In genomic region chr2:4153131-4153631, GRCm38 (mm10) we compare ENCODE assay signal across 9 mouse cellular contexts.
A peak's percentile ranks its signal among the peaks of the same experiment; 100 is the strongest.
DNase-seq lines count a peak whose midpoint lies in the region; ATAC-seq lines count a peak whose summit lies in the region.
"Had no signal": no experiment of that assay in that cellular context is flagged by ENCODE, and none has a peak within 500 bp of the region (broad histone marks: within the 10 kb centered on the region; RNA-seq: fewer than 3 reads in every experiment).

No protein-coding gene starts in this region.

- peaks cover 5 to 7% of the 10 kb centered on the region in 2 experiments; a peak in 3 of 4 replicates for H3K4me1 ChIP-seq in heart, embryonic 14.5 days (ENCODE audit: control insufficient read depth in 2 of 2, insufficient read depth in 2 of 2, low read length in 2 of 2)
- H3K4me1 ChIP-seq in stomach, embryonic 15.5 days, result no peaks in the 10 kb centered on the region

- H3K9ac ChIP-seq in heart, embryonic 14.5 days (ENCODE audit: low read length), result peak overlapping the region; percentile 62
- peak overlapping the region; percentile 16; the same call in 1 of the 2 replicates for H3K9ac ChIP-seq in stomach, embryonic 15.5 days

- H3K36me3 ChIP-seq in heart, embryonic 14.5 days (ENCODE audit: control insufficient read depth, insufficient read depth, low read length), result no peaks in the 10 kb centered on the region
- no peaks in the 10 kb centered on the region for H3K36me3 ChIP-seq in stomach, embryonic 15.5 days

- WGBS in heart, embryonic 14.5 days, result 5% methylated on average over 16 of the region's 16 CpGs
- under 1% methylated on average over 16 of the region's 16 CpGs for WGBS in stomach, embryonic 15.5 days

- H3K27ac ChIP-seq in heart, embryonic 14.5 days (replicated peaks in 1 of 2; ENCODE audit: control insufficient read depth in 1 of 2, insufficient read depth in 1 of 2, low read depth in 2 of 2, low read length in 2 of 2), result no peak overlapping the region
- H3K27ac ChIP-seq in stomach, embryonic 15.5 days, result no peak overlapping the region; the same call in 1 of the 2 replicates

- H3K4me2 ChIP-seq in heart, embryonic 14.5 days (ENCODE audit: low read length), result peak overlapping the region; percentile 71
- peak overlapping the region; percentile 84 for H3K4me2 ChIP-seq in stomach, embryonic 15.5 days

- DNase-seq in heart, adult 18-20 months, result peak; percentile 3 to 32
- no peak for DNase-seq in heart, adult 8-10 months (ENCODE audit: low spot score)
- DNase-seq in embryo, embryonic 11 days, result peak; percentile 78
- peak; percentile 42 to 50 for DNase-seq in layer of hippocampus, postnatal 14 days (ENCODE audit: low spot score in 2 of 2)
- DNase-seq in mesoderm, embryonic 11.5 days (ENCODE audit: low read depth, low spot score), result peak; percentile 58

- 0 out of 2 replicates have a peak, but pooled peaks cover 6% of the 10 kb centered on the region for H3K27me3 ChIP-seq in heart, embryonic 14.5 days (ENCODE audit: control insufficient read depth, insufficient read depth, low read length)
- no peaks in the 10 kb centered on the region for H3K27me3 ChIP-seq in stomach, embryonic 15.5 days (replicated peaks)
- H3K27me3 ChIP-seq: CH12.LX had no signal

- H3K4me3 ChIP-seq in heart, embryonic 14.5 days (ENCODE audit: control insufficient read depth in 1 of 2, insufficient read depth in 1 of 2, low read depth in 1 of 2, low read length in 2 of 2), result peak overlapping the region; percentile 37 to 47
- peak overlapping the region; percentile 44 for H3K4me3 ChIP-seq in stomach, embryonic 15.5 days (replicated peaks)

- ATAC-seq in heart, embryonic 14.5 days (ENCODE audit: insufficient number of reproducible peaks, insufficient read depth, low FRiP score, low read depth), result no peak
- no peak for ATAC-seq in stomach, embryonic 15.5 days (ENCODE audit: insufficient read depth, low FRiP score, low read depth)
- no peak for ATAC-seq in activated CD4-positive, CD25-positive, alpha-beta regulatory T cell, adult 4 months

- no peaks in the 10 kb centered on the region for H3K9me3 ChIP-seq in heart, embryonic 14.5 days (ENCODE audit: control insufficient read depth, low read length)
- H3K9me3 ChIP-seq in stomach, embryonic 15.5 days, result no peaks in the 10 kb centered on the region
